Mouse (Mus musculus) midbrain, embryonic 14.5 days (tissue): ENCODE data around the gene Slc8b1. TPM values are rescaled to one million over a fixed set of nuclear protein-coding genes. Genes with fewer than 3 reads are reported as not detected.
A peak's percentile ranks its signal among the peaks of the same experiment; 100 is the strongest.

Experiments
- ATAC-seq: fragments of 200-750 bp; cut with Nextera tagmentation; 2 replicates; pipeline ENCODE4 v1.8.0; 2017; ENCODE audit warnings: moderate number of reproducible peaks, moderate library complexity; ENCODE audit not compliant: low FRiP score, low TSS enrichment
- DNase-seq: peaks from one replicate; pipeline ENCODE4 v3.0.0-alpha.2; 2015
- H3K27ac ChIP-seq: fragments of 300-500 bp; sonication (generic); replicated peaks from 2 replicates; pipeline ENCODE4 v1.5.1; 2014; ENCODE audit warnings: mild to moderate bottlenecking, low read depth, low read length, moderate library complexity
- H3K27me3 ChIP-seq: fragments of 300-500 bp; sonication (generic); 2 replicates; pipeline ENCODE4 v1.6.1; 2014; ENCODE audit warnings: low read length, control low read depth, mixed read lengths; ENCODE audit not compliant: control insufficient read depth, insufficient read depth
- H3K36me3 ChIP-seq: fragments of 300-500 bp; sonication (generic); 2 replicates; pipeline ENCODE4 v1.6.1; 2014; ENCODE audit warnings: low read length, control low read depth; ENCODE audit not compliant: control insufficient read depth, insufficient read depth
- H3K4me1 ChIP-seq: fragments of 300-500 bp; sonication (generic); 2 replicates; pipeline ENCODE4 v1.6.1; 2014; ENCODE audit warnings: mild to moderate bottlenecking, antibody characterized with exemption, low read length, control low read depth; ENCODE audit not compliant: control insufficient read depth, insufficient read depth
- H3K4me2 ChIP-seq: fragments of 300-500 bp; sonication (generic); 2 replicates; pipeline ENCODE4 v1.6.1; 2014; ENCODE audit warnings: mild to moderate bottlenecking, low read length, moderate library complexity
- H3K4me3 ChIP-seq: fragments of 300-500 bp; sonication (generic); replicated peaks from 2 replicates; pipeline ENCODE4 v1.5.1; 2014; ENCODE audit warnings: low read depth, low read length
- H3K9ac ChIP-seq: fragments of 300-500 bp; sonication (generic); replicated peaks from 2 replicates; pipeline ENCODE4 v1.6.1; 2014; ENCODE audit warnings: mild to moderate bottlenecking, low read length, moderate library complexity
- H3K9me3 ChIP-seq: fragments of 300-500 bp; sonication (generic); 2 replicates; pipeline ENCODE4 v1.6.1; 2016; ENCODE audit warnings: low read length, control low read depth, mixed read lengths; ENCODE audit not compliant: control insufficient read depth
- WGBS: fragments of 180-500 bp; shearing (Covaris S2); extraction: QIAGEN DNeasy Blood & Tissue Kit; methylation state at CpG from one replicate; pipeline ENCODE4 v1.1.7; 2014; 5-methylcytosine and 5-hydroxymethylcytosine counted together
- polyA plus RNA-seq: library from polyadenylated mRNA; unstranded; fragments of >200 nt; fragmentation: Nextera tagmentation; extraction: Ambion mirVana; gene quantifications from 2 replicates; pipeline ENCODE4 v1.2.1, GENCODE M21; 2014

The Slc8b1 gene
- polyA plus RNA-seq, 1 experiment from 2014 or later = 1.5 TPM

- ATAC-seq (no peak; the same call in 1 of the 2 replicates), DNase-seq (no peak)
- Histone ChIP-seq H3K36me3 (peaks cover 9% of the 10 kb centered on the region; the same call in 1 of the 2 replicates), H3K9me3 (no peaks in the 10 kb centered on the region), H3K27me3 (no peaks in the 10 kb centered on the region), H3K4me2 (no peak overlapping the region), H3K4me1 (peaks cover 13% of the 10 kb centered on the region; the same call in 1 of the 2 replicates), H3K27ac (peak overlapping the region; percentile 45), H3K9ac (no peak overlapping the region), H3K4me3 (no peak overlapping the region)
- 66% methylated on average over 26 of the region's 26 CpGs for WGBS
Observed at GRCm38 (mm10) chr5:120579211-120579897, 68.4 kb downstream of the Slc8b1 start.

DNA sequence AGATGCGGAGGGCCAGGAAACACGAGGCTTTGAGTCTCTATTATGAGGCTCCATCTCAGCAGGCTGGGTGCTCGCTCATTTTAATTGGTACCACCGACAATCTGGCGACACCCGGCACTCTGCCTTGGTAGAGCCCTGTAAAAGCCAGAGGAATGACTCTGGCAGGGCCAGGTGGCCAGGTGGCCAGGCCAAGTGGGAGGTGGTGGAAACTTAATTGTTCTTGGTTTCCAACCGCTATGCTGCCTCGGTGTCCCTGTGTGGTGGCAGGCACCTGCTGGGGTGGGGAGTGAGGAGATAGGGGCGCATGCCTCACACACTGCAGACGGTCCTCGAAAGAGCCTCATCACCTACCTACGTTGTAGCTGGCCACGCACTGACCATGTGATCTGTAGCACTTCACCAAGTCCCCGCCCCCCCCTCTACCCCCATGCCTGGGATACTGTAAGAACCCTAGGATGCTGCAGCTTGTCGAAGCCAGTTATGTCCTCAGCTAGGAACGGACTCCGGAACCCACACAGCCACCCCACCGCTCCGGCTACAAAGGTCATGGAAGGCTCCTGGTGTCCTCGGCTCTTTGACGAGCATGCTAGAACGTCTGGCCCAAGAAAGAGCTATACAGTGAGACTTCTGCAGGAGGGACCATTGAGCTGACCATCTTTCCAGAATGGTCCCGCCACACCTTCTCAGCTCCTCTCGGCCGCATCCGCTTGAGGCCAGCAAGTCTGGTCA lies 69.1 kb downstream of the Slc8b1 start:
- Histone ChIP-seq H3K4me2 (no peak overlapping the region), H3K4me1 (peaks cover 13% of the 10 kb centered on the region; the same call in 1 of the 2 replicates), H3K9ac (no peak overlapping the region), H3K36me3 (peaks cover 9% of the 10 kb centered on the region; the same call in 1 of the 2 replicates), H3K4me3 (no peak overlapping the region), H3K27me3 (no peaks in the 10 kb centered on the region), H3K27ac (peak overlapping the region; percentile 45; the same call in 1 of the 2 replicates), H3K9me3 (no peaks in the 10 kb centered on the region)
- DNase-seq (no peak), ATAC-seq (no peak)
- WGBS = 81% methylated on average over 26 of the region's 26 CpGs

GRCm38 (mm10) chr5:120582002-120582401 lies 71.0 kb downstream of the Slc8b1 start:
- 90% methylated on average over 9 of the region's 9 CpGs for WGBS
- Histone ChIP-seq H3K27me3 (no peaks in the 10 kb centered on the region), H3K9me3 (no peaks in the 10 kb centered on the region), H3K4me2 (no peak overlapping the region), H3K4me1 (peaks cover 17% of the 10 kb centered on the region; the same call in 1 of the 2 replicates), H3K4me3 (no peak overlapping the region), H3K9ac (no peak overlapping the region), H3K27ac (no peak overlapping the region), H3K36me3 (peaks cover 9% of the 10 kb centered on the region; the same call in 1 of the 2 replicates)
- no peak for ATAC-seq
- DNase-seq = no peak

DNA sequence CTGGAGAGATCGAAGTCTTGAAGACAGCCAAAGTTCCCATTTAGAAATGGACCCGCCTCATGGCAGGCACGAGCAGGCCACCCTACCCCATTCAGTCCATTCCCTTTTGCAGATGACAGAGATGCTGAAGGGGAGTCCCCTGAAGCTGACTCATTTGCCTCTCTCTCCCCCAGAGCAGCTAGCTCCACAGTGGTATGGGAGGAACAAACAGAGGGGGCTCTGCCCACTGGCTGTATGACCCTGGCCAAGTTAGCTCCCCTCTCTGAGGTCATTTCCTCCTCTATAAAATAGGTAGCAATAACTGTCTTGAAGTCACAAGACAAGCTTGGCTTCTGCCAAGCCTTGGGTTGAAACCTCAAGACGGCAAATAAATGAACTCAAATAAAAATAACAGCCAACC lies 72.5 kb downstream of the Slc8b1 start:
- Histone ChIP-seq H3K4me3 (no peak overlapping the region), H3K9me3 (no peaks in the 10 kb centered on the region), H3K27me3 (no peaks in the 10 kb centered on the region), H3K27ac (no peak overlapping the region), H3K9ac (no peak overlapping the region), H3K4me2 (no peak overlapping the region), H3K36me3 (peaks cover 9% of the 10 kb centered on the region; the same call in 1 of the 2 replicates), H3K4me1 (peaks cover 27% of the 10 kb centered on the region)
- DNase-seq (no peak), ATAC-seq (no peak)
- WGBS = 95% methylated on average over 4 of the region's 4 CpGs

Other genes with a start within 250 kb of the Slc8b1 start
- 34.1 and 44.9 TPM in 2 replicates for gene Lhx5, start 79.5 kb upstream of the Slc8b1 start, polyA plus RNA-seq
- 6.0 TPM in 2 replicates for gene Sdsl, start 38.4 kb upstream of the Slc8b1 start, polyA plus RNA-seq
- 0.55 TPM in 1 of 2 replicates, not detected in the other for gene Sds, start 34.6 kb upstream of the Slc8b1 start, polyA plus RNA-seq
- gene Plbd2, start 7.5 kb upstream of the Slc8b1 start, polyA plus RNA-seq = 24.7 and 26.1 TPM in 2 replicates
- gene Tpcn1, start 77.5 kb downstream of the Slc8b1 start, polyA plus RNA-seq = 10.4 and 12.2 TPM in 2 replicates
- 1.4 and 1.7 TPM in 2 replicates for gene Iqcd, start 77.8 kb downstream of the Slc8b1 start, polyA plus RNA-seq
- gene Rita1, start 101.4 kb downstream of the Slc8b1 start, polyA plus RNA-seq = 20.6 and 25.5 TPM in 2 replicates
- 29.4 and 31.9 TPM in 2 replicates for gene Ddx54, start 101.6 kb downstream of the Slc8b1 start, polyA plus RNA-seq
- 0.32 TPM in 1 of 2 replicates, not detected in the other for gene Cfap73, start 123.1 kb downstream of the Slc8b1 start, polyA plus RNA-seq
- 0.84 and 1.3 TPM in 2 replicates for gene Rasal1, start 137.6 kb downstream of the Slc8b1 start, polyA plus RNA-seq
- gene Dtx1, start 200.8 kb downstream of the Slc8b1 start, polyA plus RNA-seq = 50.0 and 61.4 TPM in 2 replicates
- gene Oas2, start 238.7 kb downstream of the Slc8b1 start, polyA plus RNA-seq = 0.43 TPM in 1 of 2 replicates, not detected in the other